Mouse (Mus musculus) heart, adult 9 months (tissue): ENCODE measurements around the gene Runx2.

Experiments
- DNase-seq, 2 experiments: peaks; one replicate each; pipeline ENCODE4 v3.0.0; 2022; ENCODE audit warnings: low spot score in 2 of 2

Gene Runx2

GRCm38 (mm10) chr17:44623271-44623670 is 191.3 kb downstream of the Runx2 start:
- no peak for DNase-seq

GRCm38 (mm10) chr17:44620456-44620855 is 194.1 kb downstream of the Runx2 start:
- DNase-seq = no peak

GRCm38 (mm10) chr17:44618691-44619090 is 195.9 kb downstream of the Runx2 start:
- no peak for DNase-seq

GRCm38 (mm10) chr17:44618175-44618574 is 196.4 kb downstream of the Runx2 start:
- peak; percentile 34 to 50 for DNase-seq

GRCm38 (mm10) chr17:44617741-44618140 is 196.9 kb downstream of the Runx2 start:
- no peak for DNase-seq

GRCm38 (mm10) chr17:44613716-44614715 is 200.6 kb downstream of the Runx2 start:
- peak; percentile 21 to 47 for DNase-seq

GRCm38 (mm10) chr17:44612641-44613040 is 202.0 kb downstream of the Runx2 start:
- DNase-seq = no peak

GRCm38 (mm10) chr17:44612002-44612401 is 202.6 kb downstream of the Runx2 start:
- no peak for DNase-seq

GRCm38 (mm10) chr17:44611543-44611942 is 203.1 kb downstream of the Runx2 start:
- no peak for DNase-seq

GRCm38 (mm10) chr17:44610828-44611227 is 203.8 kb downstream of the Runx2 start:
- DNase-seq = no peak

GRCm38 (mm10) chr17:44609897-44610641 is 204.5 kb downstream of the Runx2 start:
- no peak for DNase-seq

- DNase-seq = no peak
Observed at GRCm38 (mm10) chr17:44609356-44609755, 205.2 kb downstream of the Runx2 start.

GRCm38 (mm10) chr17:44608907-44609306 is 205.7 kb downstream of the Runx2 start:
- no peak for DNase-seq

- DNase-seq = no peak
Observed at GRCm38 (mm10) chr17:44607383-44607782, 207.2 kb downstream of the Runx2 start.

- DNase-seq = no peak
Observed at GRCm38 (mm10) chr17:44606245-44606644, 208.4 kb downstream of the Runx2 start.

GRCm38 (mm10) chr17:44605749-44606148 is 208.8 kb downstream of the Runx2 start:
- no peak for DNase-seq

- DNase-seq = no peak
Observed at GRCm38 (mm10) chr17:44603170-44603569, 211.4 kb downstream of the Runx2 start.

GRCm38 (mm10) chr17:44601317-44602021 is 213.1 kb downstream of the Runx2 start:
- DNase-seq = no peak

GRCm38 (mm10) chr17:44599856-44600255 is 214.7 kb downstream of the Runx2 start:
- no peak for DNase-seq

GRCm38 (mm10) chr17:44599132-44599531 is 215.5 kb downstream of the Runx2 start:
- DNase-seq = no peak

GRCm38 (mm10) chr17:44597918-44598504 is 216.6 kb downstream of the Runx2 start:
- peak; percentile 54 to 66 for DNase-seq

- no peak for DNase-seq
Observed at GRCm38 (mm10) chr17:44592737-44593090, 221.9 kb downstream of the Runx2 start.
